In the genomic region with DNA sequence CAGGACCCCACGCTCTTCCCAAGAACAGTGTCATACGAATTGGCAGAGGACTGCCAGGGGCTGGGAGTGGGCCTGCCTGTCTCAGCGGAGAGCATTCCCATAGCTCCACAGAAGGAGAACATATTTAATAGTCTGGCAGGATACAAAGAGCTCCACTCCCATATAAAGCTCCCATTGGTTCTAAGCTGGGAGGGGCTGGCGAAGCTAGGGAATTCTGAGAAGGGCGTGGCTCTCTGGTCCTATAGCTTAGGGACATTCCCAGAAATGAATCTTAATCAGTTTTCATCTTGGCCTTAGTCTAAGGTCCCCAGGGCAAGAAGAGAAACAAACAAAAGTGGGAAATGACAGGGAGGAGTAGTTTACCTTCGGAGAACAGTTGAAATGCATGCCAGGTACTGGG, we compare ENCODE assay signal across 25 mouse cellular contexts. TPM values are rescaled to one million over a fixed set of nuclear protein-coding genes. Genes with fewer than 3 reads are reported as not detected.
A peak's percentile ranks its signal among the peaks of the same experiment; 100 is the strongest.
DNase-seq lines count a peak whose midpoint lies in the region; ATAC-seq and TF ChIP-seq lines count a peak whose summit lies in the region.
"Had no signal": no experiment of that assay in that cellular context is flagged by ENCODE, and none has a peak within 500 bp of the region (broad histone marks: within the 10 kb centered on the region; RNA-seq: fewer than 3 reads in every experiment).

No protein-coding gene starts in this region.

- DNase-seq in gastrocnemius, adult 2 months = no peak
- no peak for DNase-seq in gastrocnemius, postnatal 25 days
- DNase-seq in ES-CJ7 (ENCODE audit: low read depth, low spot score) (peak; percentile 14), ZHBTc4 (ENCODE audit: low read depth, low spot score) (peak; percentile 70)
- DNase-seq in c-Kit-positive CD71-positive TER-119-positive erythroid progenitor cells, embryonic 14.5 days (ENCODE audit: low spot score) = peak; percentile 32
- DNase-seq in adrenal gland, postnatal 4 days (ENCODE audit: low spot score in 2 of 2) = no peak
- no peak for DNase-seq in neural tube, embryonic 10.5 days (ENCODE audit: extremely low spot score, low spot score)
- DNase-seq: adrenal gland, postnatal 10 days; B cell, adult 2 months; cerebellum, adult 11-12 months; cerebellum, adult 8-10 months; cerebellum, postnatal 10 days; cerebellum, postnatal 36 days; embryo, embryonic 11 days; forebrain, postnatal 0 days; gastrocnemius, postnatal 36 days; kidney, adult 18-20 months had no signal

- intact Hi-C loops in gastrocnemius, adult 2 months (cut with DNase I) = no loop called here

- no peak overlapping the region for H3K4me3 ChIP-seq in gastrocnemius, adult 2 months
- H3K4me3 ChIP-seq: embryonic facial prominence, embryonic 15.5 days; hindbrain, embryonic 10.5 days had no signal

- no peak for TF ChIP-seq CTCF in gastrocnemius, adult 2 months (IDR thresholded peaks at IDR 0.05)

- peak overlapping the region; percentile 1; the same call in 1 of the 2 replicates for H3K27ac ChIP-seq in gastrocnemius, adult 2 months
- H3K27ac ChIP-seq: embryonic facial prominence, embryonic 15.5 days; hindbrain, embryonic 10.5 days; hindbrain, embryonic 14.5 days; hindbrain, postnatal 0 days had no signal

- no peak for ATAC-seq in monocyte, adult 5-6 weeks (replicated peaks; ENCODE audit: insufficient number of reproducible peaks, low FRiP score, low TSS enrichment, poor library complexity, severe bottlenecking)
- ATAC-seq: forebrain, embryonic 14.5 days; forebrain, postnatal 0 days; hindbrain, postnatal 0 days; inflammation-experienced regulatory T-cells, adult 6 months; intestine, embryonic 16.5 days had no signal

RNA-seq across cellular contexts. Expression of a gene that starts 34.4 kb away (rescaled TPM):
- 1 to 10 TPM; 4.3 to 5.4 TPM for total RNA-seq in gastrocnemius, adult 2 months (2021)
- 1 to 10 TPM; 5.9 to 6.4 TPM for total RNA-seq in gastrocnemius, postnatal 25 days (2021)
- total RNA-seq in monocyte, adult 5-6 weeks (2017) = 1.4 to 6.5 TPM (median 3.7 TPM) in 3 replicates
- 10 to 100 TPM; 22.7 to 23.2 TPM for total RNA-seq in adrenal gland, postnatal 4 days (2021)

Comparison
In these comparisons a context has a peak if more than half of its experiments do, and no peak if none do; other contexts are left out.
1. DNase-seq: peak in ES-CJ7 (single experiment), ZHBTc4 (single experiment) and c-Kit-positive CD71-positive TER-119-positive erythroid progenitor cells, embryonic 14.5 days (single experiment); none in gastrocnemius, adult 2 months (single experiment), gastrocnemius, postnatal 25 days (single experiment), adrenal gland, postnatal 4 days (0 of 2) and neural tube, embryonic 10.5 days (single experiment).